Mouse (Mus musculus) stomach, embryonic 16.5 days (tissue): ENCODE results near the gene Dcaf4. TPM values are rescaled to one million over a fixed set of nuclear protein-coding genes. Genes with fewer than 3 reads are reported as not detected.

Experiments
- ATAC-seq: fragments of 200-750 bp; cut with Nextera tagmentation; 2 replicates; pipeline ENCODE4 v1.8.0; 2017; ENCODE audit warnings: moderate number of reproducible peaks, moderate TSS enrichment; ENCODE audit not compliant: insufficient read depth, low FRiP score
- H3K27ac ChIP-seq: fragments of 300-500 bp; sonication (generic); 2 replicates; pipeline ENCODE4 v1.5.1; 2014; ENCODE audit warnings: low read length
- H3K27me3 ChIP-seq: fragments of 300-500 bp; sonication (generic); 2 replicates; pipeline ENCODE4 v1.6.1; 2014; ENCODE audit warnings: low read length, control low read depth, mixed read lengths; ENCODE audit not compliant: control insufficient read depth, insufficient read depth
- H3K36me3 ChIP-seq: fragments of 300-500 bp; sonication (generic); 2 replicates; pipeline ENCODE4 v1.6.1; 2014; ENCODE audit warnings: low read length; ENCODE audit not compliant: control insufficient read depth, insufficient read depth
- H3K4me1 ChIP-seq: fragments of 300-500 bp; sonication (generic); 2 replicates; pipeline ENCODE4 v1.6.1; 2014; ENCODE audit warnings: low read length, control low read depth, mixed read lengths; ENCODE audit not compliant: control insufficient read depth, insufficient read depth
- H3K4me2 ChIP-seq: fragments of 300-500 bp; sonication (generic); 2 replicates; pipeline ENCODE4 v1.6.1; 2014; ENCODE audit warnings: low read depth, low read length, mixed read lengths
- H3K4me3 ChIP-seq: fragments of 300-500 bp; sonication (generic); replicated peaks from 2 replicates; pipeline ENCODE4 v1.5.1; 2014; ENCODE audit warnings: mild to moderate bottlenecking, low read length
- H3K9ac ChIP-seq: fragments of 300-500 bp; sonication (generic); 2 replicates; pipeline ENCODE4 v1.6.1; 2014; ENCODE audit warnings: low read length
- H3K9me3 ChIP-seq: fragments of 300-500 bp; sonication (generic); replicated peaks from 2 replicates; pipeline ENCODE4 v1.6.1; 2016; ENCODE audit warnings: low read length, control low read depth; ENCODE audit not compliant: control insufficient read depth
- WGBS: fragments of 180-500 bp; shearing (Covaris S2); extraction: QIAGEN DNeasy Blood & Tissue Kit; methylation state at CpG from one replicate; pipeline ENCODE4 v1.1.7; 2014; 5-methylcytosine and 5-hydroxymethylcytosine counted together
- polyA plus RNA-seq: library from polyadenylated mRNA; unstranded; fragments of >200 nt; fragmentation: Nextera tagmentation; extraction: Ambion mirVana; gene quantifications from 2 replicates; pipeline ENCODE4 v1.2.1, GENCODE M21; 2015

Dcaf4 gene
- 37.1 and 42.0 TPM in 2 replicates for polyA plus RNA-seq

- H3K36me3 ChIP-seq, result no peaks in the 10 kb centered on the region
- H3K9ac ChIP-seq, result peak within 1 kb of the TSS; percentile 79
- H3K9me3 ChIP-seq, result no peaks in the 10 kb centered on the region
- H3K27ac ChIP-seq, result peak within 1 kb of the TSS; percentile 78
- H3K27me3 ChIP-seq, result no peaks in the 10 kb centered on the region
- under 1% methylated on average over 32 of the region's 32 CpGs for WGBS
- H3K4me3 ChIP-seq, result peak within 1 kb of the TSS; percentile 75
- H3K4me2 ChIP-seq, result peak within 1 kb of the TSS; percentile 50
- peaks cover 9% of the 10 kb centered on the region for H3K4me1 ChIP-seq
- ATAC-seq, result peak; percentile 99
These were observed at the start of gene Dcaf4 for GRCm38 (mm10) chr12:83520311-83520890. TSS of gene Dcaf4 (plus strand) at chr12:83520466.

- Histone ChIP-seq H3K4me2 (no peak overlapping the region), H3K4me3 (no peak overlapping the region), H3K4me1 (peaks cover 3% of the 10 kb centered on the region), H3K9me3 (no peaks in the 10 kb centered on the region), H3K36me3 (no peaks in the 10 kb centered on the region), H3K27ac (no peak overlapping the region), H3K27me3 (no peaks in the 10 kb centered on the region), H3K9ac (no peak overlapping the region)
- WGBS, result 71% methylated on average over 7 of the region's 7 CpGs
- ATAC-seq, result no peak
These were observed 48.5 kb upstream of the Dcaf4 start for GRCm38 (mm10) chr12:83471760-83472159.

- H3K27ac ChIP-seq, result no peak overlapping the region
- no peak overlapping the region for H3K9ac ChIP-seq
- no peak for ATAC-seq
- H3K36me3 ChIP-seq, result no peaks in the 10 kb centered on the region
- H3K9me3 ChIP-seq, result no peaks in the 10 kb centered on the region
- no peak overlapping the region for H3K4me3 ChIP-seq
- WGBS, result 34% methylated on average over 5 of the region's 5 CpGs
- no peak overlapping the region for H3K4me2 ChIP-seq
- H3K27me3 ChIP-seq, result no peaks in the 10 kb centered on the region
- H3K4me1 ChIP-seq, result no peaks in the 10 kb centered on the region
These were observed 46.2 kb upstream of the Dcaf4 start for GRCm38 (mm10) chr12:83473987-83474600.

- Histone ChIP-seq H3K27me3 (no peaks in the 10 kb centered on the region), H3K4me2 (no peak overlapping the region), H3K9me3 (no peaks in the 10 kb centered on the region), H3K4me1 (no peaks in the 10 kb centered on the region), H3K4me3 (no peak overlapping the region), H3K9ac (no peak overlapping the region), H3K27ac (no peak overlapping the region), H3K36me3 (no peaks in the 10 kb centered on the region)
- ATAC-seq, result no peak
- WGBS, result 43% methylated on average over 6 of the region's 6 CpGs
These were observed 44.8 kb upstream of the Dcaf4 start for GRCm38 (mm10) chr12:83475419-83475818.

- H3K4me2 ChIP-seq, result no peak overlapping the region
- H3K27ac ChIP-seq, result no peak overlapping the region
- H3K4me1 ChIP-seq, result no peaks in the 10 kb centered on the region
- WGBS, result 87% methylated on average over 10 of the region's 10 CpGs
- H3K36me3 ChIP-seq, result no peaks in the 10 kb centered on the region
- no peaks in the 10 kb centered on the region for H3K9me3 ChIP-seq
- ATAC-seq, result no peak
- no peak overlapping the region for H3K4me3 ChIP-seq
- no peak overlapping the region for H3K9ac ChIP-seq
- no peaks in the 10 kb centered on the region for H3K27me3 ChIP-seq
These were observed 44.0 kb upstream of the Dcaf4 start for GRCm38 (mm10) chr12:83476277-83476676.

GRCm38 (mm10) chr12:83479140-83479539 is 41.1 kb upstream of the Dcaf4 start:
- Histone ChIP-seq H3K4me1 (no peaks in the 10 kb centered on the region), H3K27me3 (peaks cover 4% of the 10 kb centered on the region; the same call in 1 of the 2 replicates), H3K36me3 (no peaks in the 10 kb centered on the region), H3K9me3 (no peaks in the 10 kb centered on the region), H3K4me2 (no peak overlapping the region), H3K4me3 (no peak overlapping the region), H3K9ac (no peak overlapping the region), H3K27ac (no peak overlapping the region)
- ATAC-seq, result no peak
- WGBS, result 42% methylated on average over 1 of the region's 1 CpGs

- no peak overlapping the region for H3K4me3 ChIP-seq
- no peak overlapping the region for H3K9ac ChIP-seq
- ATAC-seq, result no peak
- H3K27me3 ChIP-seq, result peaks cover 12% of the 10 kb centered on the region; the same call in 1 of the 2 replicates
- 68% methylated on average over 7 of the region's 7 CpGs for WGBS
- no peaks in the 10 kb centered on the region for H3K36me3 ChIP-seq
- H3K4me2 ChIP-seq, result no peak overlapping the region
- H3K27ac ChIP-seq, result no peak overlapping the region
- H3K9me3 ChIP-seq, result no peaks in the 10 kb centered on the region
- H3K4me1 ChIP-seq, result no peaks in the 10 kb centered on the region
These were observed 40.4 kb upstream of the Dcaf4 start for GRCm38 (mm10) chr12:83479818-83480401.

GRCm38 (mm10) chr12:83481439-83481838 is 38.8 kb upstream of the Dcaf4 start:
- Histone ChIP-seq H3K9ac (no peak overlapping the region), H3K36me3 (no peaks in the 10 kb centered on the region), H3K4me2 (no peak overlapping the region), H3K9me3 (no peaks in the 10 kb centered on the region), H3K27me3 (peaks cover 15% of the 10 kb centered on the region), H3K4me3 (no peak overlapping the region), H3K27ac (no peak overlapping the region), H3K4me1 (peaks cover 4% of the 10 kb centered on the region)
- 59% methylated on average over 4 of the region's 4 CpGs for WGBS
- no peak for ATAC-seq

- H3K4me2 ChIP-seq, result no peak overlapping the region
- H3K4me3 ChIP-seq, result no peak overlapping the region
- no peaks in the 10 kb centered on the region for H3K9me3 ChIP-seq
- ATAC-seq, result no peak
- no peak overlapping the region for H3K9ac ChIP-seq
- peaks cover 6% of the 10 kb centered on the region for H3K4me1 ChIP-seq
- 42% methylated on average over 5 of the region's 5 CpGs for WGBS
- H3K36me3 ChIP-seq, result no peaks in the 10 kb centered on the region
- peaks cover 15% of the 10 kb centered on the region for H3K27me3 ChIP-seq
- H3K27ac ChIP-seq, result no peak overlapping the region
These were observed 36.6 kb upstream of the Dcaf4 start for GRCm38 (mm10) chr12:83483653-83484052.
